Mouse (Mus musculus) B cell, adult 2 months (primary cell): ENCODE measurements around the gene Aaed1.
A peak's percentile ranks its signal among the peaks of the same experiment; 100 is the strongest.

Source experiments
- DNase-seq, 2 experiments: peaks; one replicate each; pipeline ENCODE4 v3.0.0; 2022

The Aaed1 gene

DNA sequence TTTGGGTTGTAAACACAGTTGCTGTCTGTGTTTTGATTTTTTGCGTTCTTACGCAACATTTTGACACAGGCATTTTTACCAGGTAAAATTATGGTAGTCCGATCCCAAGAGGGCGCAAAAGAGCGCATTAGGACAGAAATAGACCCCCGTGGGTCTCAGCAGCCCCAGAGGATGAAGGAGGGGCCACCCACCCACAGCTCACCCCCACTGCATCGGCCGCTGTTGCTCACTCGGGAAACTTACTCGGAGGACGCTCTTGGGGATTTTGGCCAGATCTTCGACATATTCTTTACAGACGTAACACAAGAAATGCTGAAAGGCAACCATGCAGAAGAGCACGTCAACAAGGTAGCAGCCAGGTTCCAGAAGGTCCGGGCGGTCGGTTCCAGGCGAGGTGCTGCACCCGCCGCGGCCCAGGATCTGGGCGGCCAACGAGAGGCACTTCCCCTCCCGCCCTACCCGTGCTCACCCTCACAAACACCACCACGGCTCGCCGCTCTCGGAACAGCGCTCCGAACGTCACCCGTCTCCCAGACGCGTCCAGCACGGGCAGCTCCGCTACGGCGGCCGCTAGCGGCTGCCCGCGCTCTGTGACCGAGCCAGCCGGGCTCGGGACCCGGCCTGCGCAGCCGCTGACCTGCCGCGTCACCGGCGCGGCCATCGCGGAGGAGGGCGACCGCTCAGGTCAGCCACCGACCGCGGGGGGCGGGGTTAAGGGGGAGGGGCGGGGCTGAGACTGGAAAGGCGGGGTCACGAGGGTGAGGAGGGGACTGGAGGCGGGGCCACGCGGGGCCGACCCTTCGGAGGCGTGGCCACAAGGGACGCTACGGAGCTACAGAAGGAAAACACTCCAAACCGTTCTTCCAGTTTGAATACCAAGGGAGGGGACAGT, at the start of gene Aaed1:
Gene Aaed1, minus strand, starts transcription at position 687 of the 892 bp plus-strand sequence.
- peak; percentile 87 to 89 for DNase-seq

DNA sequence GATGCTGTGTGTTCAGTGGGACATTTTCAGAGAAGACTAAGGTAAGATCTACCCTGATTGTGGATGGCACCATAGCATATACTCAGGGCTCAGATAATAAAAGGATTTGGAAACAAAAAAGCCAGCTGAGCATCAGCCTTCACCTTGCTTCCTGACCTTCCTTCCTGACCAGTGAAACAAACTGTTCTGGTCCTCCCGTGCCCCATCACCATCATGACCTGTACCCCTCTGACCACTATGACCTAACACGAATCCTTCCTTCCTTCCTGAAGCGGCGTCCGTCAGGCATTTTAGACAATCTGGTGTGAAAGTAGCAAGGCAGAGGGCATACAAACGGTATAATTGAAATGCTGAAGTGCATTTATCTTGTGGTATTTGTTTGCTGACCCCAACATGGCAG, 49.6 kb upstream of the Aaed1 start:
- DNase-seq = no peak

DNA sequence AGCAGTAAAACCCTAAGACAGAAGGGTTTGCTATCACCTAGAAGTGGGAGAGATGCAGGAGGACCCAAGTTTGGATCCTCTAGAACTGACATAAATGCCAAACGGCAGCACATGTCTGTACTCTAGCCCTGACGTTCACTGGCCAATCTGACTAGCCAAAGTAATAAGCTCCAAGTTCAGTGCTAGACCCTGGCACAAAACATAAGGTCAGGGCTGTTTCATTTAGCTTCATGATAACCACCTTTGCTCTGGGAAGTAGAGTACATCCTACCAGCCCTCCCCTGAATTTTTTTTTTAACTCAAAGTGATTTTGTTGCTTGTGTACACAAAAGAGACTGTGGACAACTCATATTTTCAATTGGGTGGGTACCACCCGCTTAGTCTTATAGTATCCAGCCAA, 48.5 kb upstream of the Aaed1 start:
- no peak for DNase-seq

DNA sequence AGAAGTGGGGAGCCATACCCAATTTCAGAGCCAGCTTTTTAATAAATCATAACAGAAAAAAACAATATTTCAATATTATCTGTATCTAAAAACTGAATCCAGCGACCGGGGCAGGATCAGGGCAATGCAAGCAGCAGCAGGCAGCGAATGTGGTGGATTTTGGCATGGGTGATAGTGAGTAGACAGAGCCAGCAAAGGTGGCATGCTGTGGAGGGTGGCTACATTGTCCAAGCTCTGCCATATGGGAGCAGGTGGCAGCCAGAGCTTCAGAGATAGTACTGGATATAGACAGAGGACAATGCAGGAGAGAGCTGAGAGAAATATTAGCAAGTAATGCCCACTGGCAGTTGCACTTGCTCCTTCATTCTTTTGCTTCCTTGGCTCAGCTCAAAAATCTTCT, 47.2 kb upstream of the Aaed1 start:
- no peak for DNase-seq

DNA sequence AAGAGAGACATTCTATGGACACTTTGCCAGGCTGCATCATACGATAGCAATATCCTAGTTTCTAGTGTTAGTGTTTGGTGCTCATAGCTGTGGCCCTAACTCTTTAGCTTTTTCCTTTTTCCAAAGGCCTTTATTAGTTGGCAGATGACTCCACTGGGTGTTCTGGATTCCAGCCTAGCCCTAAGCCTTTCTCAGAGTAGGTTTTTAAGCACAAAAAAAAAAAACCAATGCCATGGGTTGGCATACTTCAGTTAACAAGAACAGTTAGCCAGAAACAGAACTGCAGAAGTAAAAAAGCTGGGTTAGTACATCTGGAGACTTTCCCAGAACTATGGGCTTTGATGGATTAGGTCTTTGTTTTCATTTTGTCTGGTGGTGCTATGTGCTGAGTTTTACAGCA, 46.0 kb upstream of the Aaed1 start:
- DNase-seq = no peak

DNA sequence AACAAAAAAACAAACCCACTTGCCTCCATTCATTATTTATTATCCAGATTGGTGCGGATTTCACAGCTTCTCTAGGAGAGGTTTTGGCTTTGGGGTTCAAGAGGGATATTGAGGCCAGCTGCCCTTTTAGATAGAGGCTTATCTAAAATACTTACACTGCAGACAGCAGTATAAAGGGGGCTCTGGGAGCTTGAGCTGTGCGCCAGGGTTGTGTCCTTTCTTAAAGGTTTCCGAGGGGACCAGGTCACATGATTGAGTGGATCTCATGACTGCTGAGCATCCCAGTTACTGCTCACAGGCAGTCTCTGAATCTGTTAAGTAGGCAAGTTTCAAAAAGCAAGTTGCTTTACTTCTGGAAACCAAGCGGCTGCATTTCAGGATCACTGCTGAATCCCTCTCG, 44.9 kb upstream of the Aaed1 start:
- DNase-seq = no peak

DNA sequence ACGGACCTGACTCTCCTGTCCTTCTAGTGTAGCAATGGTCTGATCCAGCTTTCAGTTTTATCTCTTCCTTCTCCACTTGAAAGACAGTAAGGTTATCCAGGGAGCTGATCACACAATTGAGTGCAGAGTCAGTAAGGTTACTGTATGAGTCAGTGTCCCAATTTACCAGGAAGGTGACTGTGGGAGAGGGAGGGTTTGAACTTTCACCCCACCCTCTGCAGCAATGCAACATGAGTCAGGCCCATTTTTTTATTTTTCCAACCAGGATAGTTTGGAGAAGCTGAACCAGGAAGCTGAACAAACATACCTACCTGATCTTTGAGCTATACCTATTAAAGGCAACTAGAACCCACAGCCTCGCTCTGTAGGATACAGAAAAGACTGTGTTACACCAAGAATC, 37.0 kb upstream of the Aaed1 start:
- DNase-seq = no peak

DNA sequence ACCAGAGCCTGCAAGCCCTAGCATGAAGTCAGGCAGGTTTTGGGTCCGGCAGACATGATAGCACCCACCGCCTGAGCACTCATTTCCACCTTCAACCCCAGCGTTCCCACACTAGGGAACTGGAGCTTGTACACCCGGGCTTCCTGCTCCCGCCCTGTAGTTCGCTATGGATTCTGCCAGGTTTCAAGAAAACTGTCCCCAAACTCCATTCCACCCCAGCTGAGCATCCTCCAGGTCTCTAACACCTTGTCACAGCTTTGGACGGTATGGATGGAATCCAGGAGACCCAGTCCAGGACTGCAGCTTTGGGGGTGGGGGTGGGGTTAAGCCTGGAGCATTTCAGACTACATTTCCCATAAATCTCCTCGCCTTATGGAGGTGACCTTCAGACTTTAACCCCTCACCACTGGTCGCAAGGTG, 31.6 kb upstream of the Aaed1 start:
- DNase-seq = no peak

DNA sequence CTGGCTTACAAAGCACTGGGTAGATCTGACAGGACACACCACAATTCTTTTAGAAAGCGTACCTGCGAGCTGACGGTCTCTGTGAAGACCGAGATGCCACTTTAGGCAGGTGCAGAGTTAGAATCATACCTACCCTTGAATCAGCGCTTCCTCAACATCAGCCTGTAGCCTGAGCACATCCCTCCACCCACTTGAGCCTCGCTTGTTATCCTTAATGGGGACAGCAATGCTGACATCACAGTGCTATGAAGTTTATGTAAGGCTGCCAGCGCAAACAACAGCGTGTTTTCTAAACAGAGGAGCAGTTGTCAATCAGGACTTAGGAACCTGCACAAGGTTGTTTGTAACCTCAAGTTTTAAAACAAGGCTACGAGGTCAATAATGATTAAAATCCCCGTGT, 31.1 kb upstream of the Aaed1 start:
- no peak for DNase-seq

DNA sequence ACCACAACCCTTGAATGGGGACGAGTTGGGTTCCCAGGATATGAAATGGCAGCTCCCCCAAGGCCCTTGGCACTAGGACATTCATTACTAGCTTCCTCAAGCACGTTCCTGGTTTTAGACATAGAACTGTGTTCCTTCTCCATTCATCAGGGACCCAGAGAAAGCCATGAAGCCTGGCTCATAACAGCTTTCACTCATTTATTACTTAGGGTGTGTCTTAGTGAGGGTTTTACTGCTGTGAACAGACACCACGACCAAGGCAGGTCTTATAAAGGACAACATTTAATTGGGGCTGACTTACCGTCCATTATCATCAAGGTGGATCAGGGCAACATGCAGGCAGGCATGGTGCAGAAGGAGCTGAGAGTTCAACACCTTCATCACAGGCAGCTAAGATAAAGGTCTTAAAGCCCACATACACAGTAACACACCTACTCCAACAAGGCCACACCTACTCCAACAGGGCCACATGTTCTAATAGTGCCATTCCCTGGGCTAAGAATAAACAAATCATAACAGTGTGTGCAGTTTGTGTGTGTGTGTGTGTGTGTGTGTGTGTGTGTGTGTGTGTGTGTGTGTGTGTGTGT, 23.1 kb upstream of the Aaed1 start:
- DNase-seq = no peak

DNA sequence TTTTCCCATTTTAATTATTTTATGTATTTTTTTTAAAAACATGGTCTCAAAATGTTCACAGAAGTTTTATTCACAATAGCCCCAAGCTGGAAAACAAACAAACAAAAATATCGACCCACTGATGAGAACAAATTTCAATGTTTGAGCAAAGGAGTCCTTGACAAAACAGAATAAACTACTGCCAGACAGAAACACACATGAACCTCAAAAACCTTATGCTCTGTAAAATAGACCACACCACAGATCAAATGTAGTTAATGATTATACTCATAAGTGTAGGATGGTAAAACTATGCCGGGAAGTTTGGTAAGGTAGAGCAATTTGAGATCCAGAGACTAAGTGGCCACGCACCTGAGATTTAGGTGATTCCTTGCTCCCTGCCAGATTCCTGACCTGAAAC, 20.6 kb upstream of the Aaed1 start:
- no peak for DNase-seq

DNA sequence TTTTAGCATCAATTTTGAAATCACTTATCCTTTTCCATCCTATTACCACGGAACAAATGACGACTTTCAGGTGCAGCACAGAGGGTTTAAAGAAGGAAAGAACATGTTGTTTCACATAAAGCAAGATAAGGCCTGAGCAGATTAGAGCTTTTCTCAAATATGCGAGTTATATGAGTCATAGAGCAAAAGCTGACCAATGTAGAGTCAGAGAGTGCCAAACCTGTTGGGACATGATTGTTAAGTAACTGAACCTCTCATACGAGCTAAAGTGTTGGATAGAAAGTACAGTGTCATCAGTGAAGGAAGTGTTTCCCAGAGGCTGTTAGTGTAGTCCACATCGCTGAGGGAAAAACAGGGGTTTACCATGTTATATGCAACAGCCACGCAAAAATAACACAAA, 19.8 kb upstream of the Aaed1 start:
- DNase-seq = no peak

DNA sequence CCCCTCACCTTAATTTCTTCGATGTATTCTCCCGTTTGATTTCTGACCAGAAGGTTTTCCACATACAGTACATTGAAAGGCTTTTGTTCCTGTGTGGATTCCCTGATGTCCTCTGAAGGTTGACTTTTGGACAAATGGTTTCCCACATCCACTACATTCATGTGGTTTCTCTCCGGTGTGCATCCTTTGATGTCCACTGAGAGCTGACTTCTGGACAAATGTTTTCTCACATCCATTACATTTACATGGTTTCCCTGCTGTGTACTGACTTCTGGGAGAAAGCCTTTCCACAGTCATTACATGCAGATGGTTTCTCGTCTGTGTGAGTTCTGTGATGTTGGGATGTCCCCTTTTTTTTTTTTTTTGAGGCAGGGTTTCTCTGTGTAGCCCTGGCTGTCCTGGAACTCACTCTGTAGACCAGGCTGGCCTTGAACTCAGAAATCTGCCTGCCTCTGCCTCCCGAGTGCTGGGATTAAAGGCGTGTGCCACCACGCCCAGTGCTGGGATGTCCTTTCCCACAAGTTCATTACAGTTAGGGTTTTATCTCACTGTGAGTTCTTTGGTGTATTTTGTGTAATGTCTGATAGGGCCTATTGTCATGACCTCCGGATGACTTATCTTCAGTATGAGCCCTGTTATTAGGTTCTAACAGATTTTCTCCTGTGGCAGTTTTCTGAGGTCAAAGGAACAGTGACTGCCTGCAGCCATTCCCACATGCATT, 10.2 kb upstream of the Aaed1 start:
- no peak for DNase-seq

DNA sequence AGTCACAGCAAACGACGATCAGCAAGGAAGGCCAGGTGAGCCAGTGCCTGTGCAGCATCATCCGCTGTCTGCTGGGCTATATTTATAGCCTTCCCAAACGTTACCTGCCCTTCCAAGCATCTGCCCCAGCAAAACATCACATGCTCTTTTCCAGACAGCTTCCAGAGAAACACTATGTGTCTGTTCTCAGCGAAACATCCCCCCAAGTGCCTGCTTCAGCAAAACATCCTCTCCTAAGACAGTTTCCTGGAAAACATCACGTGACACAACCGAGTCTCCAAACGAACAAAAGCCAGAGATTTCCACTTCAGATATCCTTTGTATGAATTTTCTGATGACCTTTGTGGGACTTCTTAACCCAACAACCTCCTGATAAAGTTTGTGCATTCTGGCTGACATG, 7.8 kb upstream of the Aaed1 start:
- no peak for DNase-seq

DNA sequence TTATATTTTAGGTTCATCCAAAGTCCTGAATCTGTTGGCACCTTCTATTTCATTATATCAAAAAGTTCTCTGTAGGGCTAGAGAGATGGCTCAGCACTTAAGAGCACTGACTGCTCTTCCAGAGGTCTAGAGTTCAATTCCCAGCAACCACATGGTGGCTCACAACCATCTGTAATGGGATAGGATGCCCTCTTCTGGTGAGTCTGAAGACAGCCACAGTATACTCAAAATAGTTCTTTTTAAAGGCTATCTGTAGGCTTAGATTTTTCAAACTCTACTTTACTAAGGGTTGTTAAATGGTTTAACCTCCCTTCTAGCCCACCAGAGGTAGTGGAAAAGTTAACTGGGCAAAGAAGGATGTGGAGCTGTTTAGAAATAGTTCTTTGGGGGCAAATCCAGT, 7.3 kb upstream of the Aaed1 start:
- DNase-seq = no peak

DNA sequence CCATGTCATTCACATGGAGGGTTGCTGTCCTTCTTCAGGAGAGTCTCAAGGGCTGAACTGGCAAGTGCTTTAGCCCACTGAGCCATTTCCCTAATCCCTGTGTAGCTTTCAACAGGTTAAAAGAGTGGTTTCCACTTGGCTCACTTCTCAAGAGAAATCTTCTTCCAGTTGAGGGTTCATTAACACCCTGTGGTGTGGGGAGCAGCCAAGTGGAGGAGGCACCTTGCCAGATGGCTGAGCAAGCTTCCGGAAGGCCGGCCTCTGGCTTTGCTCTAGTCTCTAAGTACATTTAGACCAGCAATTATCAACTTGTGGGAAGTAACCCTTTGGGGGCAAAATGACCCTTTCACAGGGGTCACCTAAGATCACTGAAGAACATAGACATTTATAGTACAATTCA, 5.8 kb upstream of the Aaed1 start:
- no peak for DNase-seq

DNA sequence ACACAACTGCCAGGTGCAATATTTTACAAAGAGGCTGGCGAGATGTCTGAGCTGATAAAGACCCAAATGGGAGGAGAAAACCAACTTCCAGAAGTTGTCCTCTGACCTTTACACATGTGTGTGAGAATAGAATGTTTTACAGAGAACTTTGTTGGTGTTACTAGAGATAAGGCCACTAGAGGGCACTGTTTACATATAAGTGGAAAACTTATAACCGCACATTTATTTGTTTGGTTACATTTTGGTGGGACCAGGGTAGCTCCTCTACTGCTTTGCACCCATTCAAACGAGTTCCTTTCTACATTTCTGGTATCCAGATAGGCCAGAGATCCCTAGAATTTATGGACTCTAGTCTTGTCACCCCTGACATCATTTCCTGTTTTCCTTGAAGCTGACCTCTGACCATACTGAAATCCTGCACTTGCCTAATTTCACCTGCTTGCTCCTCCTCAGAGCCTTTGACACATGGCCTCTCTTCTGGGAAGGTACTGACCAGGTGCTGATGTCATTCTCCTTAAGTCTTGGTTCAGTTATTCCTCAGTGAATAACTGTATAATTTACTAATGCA, 3.1 kb upstream of the Aaed1 start:
- peak; percentile 39 for DNase-seq

DNA sequence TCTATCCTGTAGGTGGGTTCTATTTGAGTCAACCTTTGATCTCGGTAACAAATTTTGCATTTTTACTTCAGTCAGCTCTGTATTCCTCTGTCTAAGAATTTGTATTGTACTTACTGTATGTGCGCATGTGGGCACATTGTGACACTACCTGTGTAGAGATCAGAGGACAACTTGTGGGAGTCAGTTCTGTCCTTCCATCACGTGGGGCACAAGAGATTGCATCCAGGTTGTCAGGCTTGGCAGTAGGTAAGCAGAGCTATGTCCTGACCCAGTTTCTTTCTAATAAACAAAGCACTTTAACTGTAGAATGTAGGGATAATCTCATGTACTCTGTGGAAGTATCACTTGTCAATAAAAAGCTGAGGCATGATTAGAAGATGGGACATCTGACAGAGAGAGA, 1.5 kb upstream of the Aaed1 start:
- no peak for DNase-seq

DNA sequence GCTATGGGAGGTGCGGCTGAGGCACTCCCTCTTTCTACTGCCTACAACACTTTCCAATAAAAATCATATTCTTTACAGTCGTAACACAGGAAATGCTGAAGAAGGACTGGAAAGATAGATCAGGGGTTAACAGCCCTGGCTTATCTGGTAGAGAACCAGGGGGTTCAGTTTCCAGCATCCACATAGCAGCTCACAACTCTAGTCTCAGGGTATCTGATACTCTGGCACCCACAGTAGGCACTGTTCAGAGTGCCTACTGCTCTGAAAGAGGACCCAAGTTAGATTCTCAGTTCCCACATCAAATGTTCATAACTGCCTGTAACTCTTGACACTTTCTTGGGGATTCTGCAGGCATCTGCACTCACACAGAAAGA, 393 bp upstream of the Aaed1 start:
- no peak for DNase-seq

DNA sequence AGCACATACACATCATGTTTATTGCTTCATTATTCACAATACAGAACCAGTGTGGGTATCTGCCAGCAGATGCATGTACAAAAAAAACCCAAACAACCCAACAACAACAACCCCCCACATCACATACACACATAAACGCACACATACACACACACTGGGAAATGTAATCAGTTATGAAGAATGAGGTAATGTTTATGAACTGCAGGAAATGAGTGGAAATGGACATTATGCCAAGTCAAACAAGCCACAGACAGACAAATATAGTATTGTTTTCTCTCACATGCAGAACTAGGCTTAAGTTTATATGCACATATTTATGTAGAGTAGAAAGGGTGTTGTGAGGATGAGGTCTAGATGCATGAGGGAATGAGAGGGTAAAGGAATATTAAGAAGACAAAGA, 1.2 kb downstream of the Aaed1 start:
- DNase-seq = no peak

DNA sequence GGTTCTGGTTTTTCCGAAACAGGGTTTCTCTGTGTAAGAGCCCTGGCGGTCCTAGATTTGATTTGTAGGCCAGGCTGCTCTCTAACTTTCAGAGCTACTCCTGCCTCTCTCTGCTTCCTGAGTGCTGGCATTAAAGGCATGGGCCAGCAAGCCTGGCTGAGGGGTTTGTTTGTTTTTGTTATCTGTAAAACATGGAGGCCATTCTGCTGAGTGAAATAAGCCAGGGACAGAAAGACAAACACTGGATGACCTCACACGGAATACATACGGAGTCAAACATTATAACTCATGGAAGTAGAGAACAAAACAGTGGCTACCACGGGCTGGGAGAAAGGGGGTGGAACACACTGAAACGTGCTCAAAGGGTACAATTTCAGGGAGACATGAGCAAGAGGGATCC, 1.9 kb downstream of the Aaed1 start:
- DNase-seq = no peak

DNA sequence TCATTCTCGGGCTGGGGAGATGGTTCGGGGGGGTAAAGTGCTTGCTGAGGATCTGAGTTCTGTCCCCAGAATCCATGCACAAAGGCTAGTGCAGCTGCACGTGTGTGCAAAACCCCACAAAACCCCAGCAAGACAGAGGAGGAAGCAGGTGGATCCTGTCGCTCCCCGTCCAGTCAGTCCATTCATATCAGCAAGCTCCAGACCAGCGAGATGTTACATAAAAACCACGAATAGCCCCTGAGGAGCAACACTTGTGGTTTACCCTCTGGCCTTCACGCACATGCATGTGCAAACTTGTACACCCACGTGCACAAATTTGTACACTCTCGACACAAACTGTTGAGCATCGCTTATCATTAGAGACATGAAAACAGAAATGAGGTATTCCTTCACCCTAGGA, 2.7 kb downstream of the Aaed1 start:
- no peak for DNase-seq

DNA sequence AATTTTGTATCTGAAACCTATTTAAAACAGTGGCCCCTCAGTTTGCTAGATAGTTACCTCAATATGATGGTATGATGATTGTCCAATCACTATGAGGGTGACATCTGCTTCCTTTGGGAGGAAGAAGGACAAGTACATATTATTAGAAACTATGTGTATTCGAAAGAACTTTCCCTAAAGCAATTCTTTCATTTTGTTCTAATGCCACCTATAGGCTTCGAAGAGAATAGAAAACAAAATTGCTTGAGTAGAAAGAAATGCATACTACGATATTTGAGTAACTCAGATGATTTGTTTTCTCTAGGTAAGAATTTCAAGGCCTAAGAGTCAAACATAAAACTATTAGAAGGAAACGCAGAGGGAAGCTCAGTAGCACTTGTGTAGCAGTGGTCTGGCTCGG, 3.5 kb downstream of the Aaed1 start:
- DNase-seq = no peak

DNA sequence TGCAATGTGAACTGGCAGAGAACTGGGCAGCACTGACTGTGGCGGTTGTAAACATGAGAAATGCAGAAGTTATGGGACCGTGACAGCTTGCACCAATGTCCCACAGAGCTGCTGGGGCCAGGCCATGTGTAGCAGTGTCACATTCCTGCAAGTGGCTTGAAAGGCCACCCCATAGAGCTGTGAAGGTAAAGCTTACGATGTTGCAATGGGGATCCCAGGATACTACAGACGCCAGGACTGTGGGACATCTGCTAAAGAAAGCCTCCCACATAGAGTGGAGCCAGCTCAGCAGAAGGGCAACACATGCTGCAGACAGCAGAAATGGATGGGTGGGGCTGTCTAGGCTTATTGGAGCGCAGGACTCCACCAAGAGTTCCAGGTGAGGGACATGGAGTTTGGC, 5.0 kb downstream of the Aaed1 start:
- DNase-seq = no peak
